ENCODE assay signal across 25 mouse cellular contexts in genomic region chr13:52587761-52588160, GRCm38 (mm10). TPM values are rescaled to one million over a fixed set of nuclear protein-coding genes. Genes with fewer than 3 reads are reported as not detected.
A peak's percentile ranks its signal among the peaks of the same experiment; 100 is the strongest.
DNase-seq lines count a peak whose midpoint lies in the region; ATAC-seq and TF ChIP-seq lines count a peak whose summit lies in the region.
"Had no signal": no experiment of that assay in that cellular context is flagged by ENCODE, and none has a peak within 500 bp of the region (broad histone marks: within the 10 kb centered on the region; RNA-seq: fewer than 3 reads in every experiment).

No protein-coding gene starts in this region.

- no peaks in the 10 kb centered on the region for H3K36me3 ChIP-seq in heart, embryonic 11.5 days (ENCODE audit: control insufficient read depth, insufficient read depth, low read length)
- no peaks in the 10 kb centered on the region for H3K36me3 ChIP-seq in liver, embryonic 13.5 days
- H3K36me3 ChIP-seq in liver, embryonic 12.5 days = no peaks in the 10 kb centered on the region
- H3K36me3 ChIP-seq in C2C12 (ENCODE audit: control insufficient read depth, insufficient read depth) = no peaks in the 10 kb centered on the region
- H3K36me3 ChIP-seq: embryonic facial prominence, embryonic 10.5 days; forebrain, embryonic 10.5 days; hindbrain, embryonic 10.5 days had no signal

- no peak overlapping the region for H3K9ac ChIP-seq in heart, embryonic 11.5 days (ENCODE audit: low read depth, low read length)
- no peak overlapping the region for H3K9ac ChIP-seq in liver, embryonic 13.5 days
- no peak overlapping the region for H3K9ac ChIP-seq in liver, embryonic 12.5 days
- H3K9ac ChIP-seq: hindbrain, embryonic 14.5 days had no signal

- H3K79me2 ChIP-seq in C2C12 (ENCODE audit: control insufficient read depth, insufficient read depth) = no peaks in the 10 kb centered on the region

- 84% methylated on average over 4 of the region's 4 CpGs for WGBS in heart, embryonic 11.5 days (ENCODE audit: insufficient replicate concordance)
- 83% methylated on average over 4 of the region's 4 CpGs for WGBS in liver, embryonic 13.5 days (ENCODE audit: insufficient replicate concordance)
- WGBS in liver, embryonic 12.5 days (ENCODE audit: insufficient replicate concordance) = 79% methylated on average over 4 of the region's 4 CpGs

- H3K9me3 ChIP-seq in heart, embryonic 11.5 days (replicated peaks; ENCODE audit: control insufficient read depth, low read length) = no peaks in the 10 kb centered on the region
- H3K9me3 ChIP-seq in liver, embryonic 13.5 days (replicated peaks) = no peaks in the 10 kb centered on the region
- no peaks in the 10 kb centered on the region for H3K9me3 ChIP-seq in liver, embryonic 12.5 days (replicated peaks)
- H3K9me3 ChIP-seq: embryonic facial prominence, embryonic 10.5 days; forebrain, embryonic 10.5 days had no signal

- H3K4me3 ChIP-seq in heart, embryonic 11.5 days (ENCODE audit: low read depth, low read length) = no peak overlapping the region
- no peak overlapping the region for H3K4me3 ChIP-seq in liver, embryonic 13.5 days (replicated peaks)
- no peak overlapping the region for H3K4me3 ChIP-seq in liver, embryonic 12.5 days
- H3K4me3 ChIP-seq in C2C12 (ENCODE audit: insufficient read depth, poor library complexity, severe bottlenecking) = no peak overlapping the region
- H3K4me3 ChIP-seq in embryonic fibroblast, embryonic 13.5 days (ENCODE audit: insufficient read depth, low read length) = no peak overlapping the region
- H3K4me3 ChIP-seq: embryonic facial prominence, embryonic 10.5 days; erythroblast, embryonic 14.5 days; forebrain, embryonic 10.5 days; hindbrain, embryonic 10.5 days had no signal

- TF ChIP-seq POLR2A in embryonic fibroblast, embryonic 13.5 days (IDR thresholded peaks at IDR 0.05; ENCODE audit: low read depth, low read length) = no peak

- no peak overlapping the region for H3K27ac ChIP-seq in heart, embryonic 11.5 days (ENCODE audit: low read depth, low read length)
- no peak overlapping the region for H3K27ac ChIP-seq in liver, embryonic 13.5 days
- no peak overlapping the region for H3K27ac ChIP-seq in liver, embryonic 12.5 days
- H3K27ac ChIP-seq in embryonic fibroblast, embryonic 13.5 days (ENCODE audit: insufficient read depth, low read length) = peak overlapping the region; percentile 42; the same call in 1 of the 2 replicates
- H3K27ac ChIP-seq: embryonic facial prominence, embryonic 10.5 days; forebrain, embryonic 10.5 days; hindbrain, embryonic 10.5 days; hindbrain, embryonic 14.5 days had no signal

- H3ac ChIP-seq in C2C12 (ENCODE audit: control insufficient read depth, insufficient read length, low read depth) = no peak overlapping the region

- no peaks in the 10 kb centered on the region for H3K27me3 ChIP-seq in heart, embryonic 11.5 days (ENCODE audit: control insufficient read depth, insufficient read depth, low read length)
- peaks cover 8% of the 10 kb centered on the region for H3K27me3 ChIP-seq in liver, embryonic 13.5 days
- peaks cover 8% of the 10 kb centered on the region; the same call in 1 of the 2 replicates for H3K27me3 ChIP-seq in liver, embryonic 12.5 days (replicated peaks)
- H3K27me3 ChIP-seq in C2C12 (ENCODE audit: control insufficient read depth, insufficient read depth, insufficient read length) = no peaks in the 10 kb centered on the region

- DNase-seq in heart, adult 11 months = peak; percentile 96
- DNase-seq in liver, embryonic 13.5 days = no peak
- no peak for DNase-seq in layer of hippocampus, adult 9-11 months
- no peak for DNase-seq in adrenal gland, postnatal 36 days
- DNase-seq: adrenal gland, postnatal 14 days; cerebellum, adult 2 months; cerebellum, postnatal 10 days; gastrocnemius, postnatal 10 days; heart, postnatal 14 days; kidney, adult 2 months had no signal

- no peak overlapping the region for H3K4me2 ChIP-seq in heart, embryonic 11.5 days
- peak overlapping the region; percentile 1; the same call in 1 of the 2 replicates for H3K4me2 ChIP-seq in liver, embryonic 13.5 days
- H3K4me2 ChIP-seq in liver, embryonic 12.5 days = no peak overlapping the region
- H3K4me2 ChIP-seq: hindbrain, embryonic 14.5 days had no signal

- no peaks in the 10 kb centered on the region for H3K79me3 ChIP-seq in C2C12 (ENCODE audit: low read depth)

- no peaks in the 10 kb centered on the region for H3K4me1 ChIP-seq in heart, embryonic 11.5 days (ENCODE audit: control insufficient read depth, insufficient read depth, low read length)
- peaks cover 10% of the 10 kb centered on the region for H3K4me1 ChIP-seq in liver, embryonic 13.5 days (replicated peaks)
- peaks cover 3% of the 10 kb centered on the region for H3K4me1 ChIP-seq in liver, embryonic 12.5 days
- peaks cover 8% of the 10 kb centered on the region; the same call in 1 of the 2 replicates for H3K4me1 ChIP-seq in embryonic fibroblast, embryonic 13.5 days (ENCODE audit: control insufficient read depth, insufficient read depth, low read length)

- TF ChIP-seq CTCF in C2C12 (IDR thresholded peaks at IDR 0.05; ENCODE audit: control insufficient read depth, insufficient read depth, insufficient read length) = no peak
- no peak for TF ChIP-seq CTCF in embryonic fibroblast, embryonic 13.5 days (IDR thresholded peaks at IDR 0.05; ENCODE audit: borderline replicate concordance, insufficient read depth, low read length)

- ATAC-seq in heart, embryonic 11.5 days (replicated peaks; ENCODE audit: insufficient number of reproducible peaks, low FRiP score, low TSS enrichment) = no peak
- ATAC-seq in liver, embryonic 13.5 days (ENCODE audit: low read depth) = no peak
- ATAC-seq in liver, embryonic 12.5 days = no peak
- ATAC-seq: activated CD4-positive, CD25-positive, alpha-beta regulatory T cell, adult 4 months; CD4-positive, CD25-positive, alpha-beta regulatory T cell, adult 4 months; forebrain, embryonic 14.5 days; intestine, embryonic 16.5 days; Patski had no signal

TF ChIP-seq in C2C12, 6 proteins besides CTCF, POLR2A, EP300 and RAD21:
- TF ChIP-seq MYOD1 (IDR thresholded peaks at IDR 0.05; ENCODE audit: control insufficient read depth, insufficient read length, low read depth) = no peak
- TF ChIP-seq FOSL1 (IDR thresholded peaks at IDR 0.05; ENCODE audit: insufficient read depth, low read length, poor library complexity, severe bottlenecking) = peak; percentile 29

RNA-seq across cellular contexts. Expression of gene Syk, which starts 4.8 kb away (rescaled TPM):
- 6.4 and 8.3 TPM in 2 replicates for polyA plus RNA-seq in heart, embryonic 11.5 days (2014; fragmentation: Nextera tagmentation; extraction: Ambion mirVana)
- 4.4 and 5.0 TPM in 2 replicates for polyA plus RNA-seq in liver, embryonic 13.5 days (2015; fragmentation: Nextera tagmentation; extraction: Ambion mirVana)
- 8.5 and 9.8 TPM in 2 replicates for polyA plus RNA-seq in liver, embryonic 12.5 days (2016; fragmentation: Nextera tagmentation; extraction: Ambion mirVana)
- polyA plus RNA-seq in C2C12 (2012; fragmentation: generic; extraction: Trizol) = 0.50 TPM
- polyA plus RNA-seq in embryonic fibroblast, embryonic 13.5 days (2011; ENCODE audit: insufficient read length, low read depth, missing spikeins) = 2.4 and 5.4 TPM in 2 replicates
- 1 to 10 TPM; 3.1 to 6.6 TPM for total RNA-seq in adrenal gland, postnatal 36 days (2021)
- polyA plus RNA-seq: Patski had no signal

RNA-seq across cellular contexts. Expression of gene Diras2, which starts 56.7 kb away (rescaled TPM):
- polyA plus RNA-seq in heart, embryonic 11.5 days (2014; fragmentation: Nextera tagmentation; extraction: Ambion mirVana) = 0.77 and 0.99 TPM in 2 replicates
- 0.02 and 0.09 TPM in 2 replicates for polyA plus RNA-seq in liver, embryonic 13.5 days (2015; fragmentation: Nextera tagmentation; extraction: Ambion mirVana)
- polyA plus RNA-seq in liver, embryonic 12.5 days (2016; fragmentation: Nextera tagmentation; extraction: Ambion mirVana) = 0.10 and 0.12 TPM in 2 replicates
- polyA plus RNA-seq in C2C12 (2012; fragmentation: generic; extraction: Trizol) = 0.15 TPM
- 1.2 and 1.7 TPM in 2 replicates for polyA plus RNA-seq in embryonic fibroblast, embryonic 13.5 days (2011; ENCODE audit: insufficient read length, low read depth, missing spikeins)
- total RNA-seq in adrenal gland, postnatal 36 days (2021) = 1 to 10 TPM; 3.8 to 4.3 TPM
- total RNA-seq: MEL had no signal
- polyA plus RNA-seq: activated CD4-positive, CD25-positive, alpha-beta regulatory T cell, adult 4 months; CD4-positive, CD25-positive, alpha-beta regulatory T cell, adult 4 months; erythroblast, embryonic 14.5 days; Patski had no signal
